Mouse (Mus musculus): ENCODE measurements around the gene Ubac2. TPM values are rescaled to one million over a fixed set of nuclear protein-coding genes. Genes with fewer than 3 reads are reported as not detected.

Gene Ubac2
- polyA plus RNA-seq, 1 experiment from 2014 or later: 38.5 TPM

GRCm38 (mm10) chr14:121961496-121962127, 83.2 kb downstream of the Ubac2 start:
- no peaks in the 10 kb centered on the region for H3K27me3 ChIP-seq (ENCODE audit: control insufficient read depth, insufficient read depth, low read length)
- no peak overlapping the region for H3K4me2 ChIP-seq (replicated peaks; ENCODE audit: low read depth)
- no peak overlapping the region for H3K4me3 ChIP-seq (ENCODE audit: low read depth, low read length)
- no peaks in the 10 kb centered on the region for H3K9me3 ChIP-seq (ENCODE audit: control insufficient read depth, low read length)
- peaks cover 6% of the 10 kb centered on the region; the same call in 1 of the 2 replicates for H3K4me1 ChIP-seq (replicated peaks; ENCODE audit: control insufficient read depth, insufficient read depth)
- no peak overlapping the region for H3K9ac ChIP-seq (ENCODE audit: low read length)
- no peak for TF ChIP-seq EP300 (optimal IDR thresholded peaks at IDR 0.05)
- TF ChIP-seq CTCF (IDR thresholded peaks at IDR 0.05; ENCODE audit: low read depth): no peak
- WGBS: 48% methylated on average over 12 of the region's 12 CpGs
- 0 out of 2 replicates have a peak, but pooled peaks have one; percentile 41 for ATAC-seq (ENCODE audit: low FRiP score, low TSS enrichment)
- H3K36me3 ChIP-seq (ENCODE audit: control insufficient read depth, insufficient read depth, low read length): no peaks in the 10 kb centered on the region
- H3K27ac ChIP-seq (replicated peaks): 0 out of 2 replicates have a peak overlapping the region, but pooled peaks have one; percentile 5
- DNase-seq (ENCODE audit: low spot score): no peak

- no peaks in the 10 kb centered on the region for H3K36me3 ChIP-seq (ENCODE audit: control insufficient read depth, insufficient read depth, low read length)
- no peak overlapping the region for H3K4me2 ChIP-seq (replicated peaks; ENCODE audit: low read depth)
- no peak for ATAC-seq (ENCODE audit: low FRiP score, low TSS enrichment)
- H3K4me1 ChIP-seq (replicated peaks; ENCODE audit: control insufficient read depth, insufficient read depth): peaks cover 6% of the 10 kb centered on the region; the same call in 1 of the 2 replicates
- no peak overlapping the region for H3K9ac ChIP-seq (ENCODE audit: low read length)
- no peaks in the 10 kb centered on the region for H3K27me3 ChIP-seq (ENCODE audit: control insufficient read depth, insufficient read depth, low read length)
- no peak for TF ChIP-seq CTCF (IDR thresholded peaks at IDR 0.05; ENCODE audit: low read depth)
- TF ChIP-seq EP300 (optimal IDR thresholded peaks at IDR 0.05): no peak
- no peak for DNase-seq (ENCODE audit: low spot score)
- 0 out of 2 replicates have a peak overlapping the region, but pooled peaks have one; percentile 13 for H3K27ac ChIP-seq (replicated peaks)
- H3K4me3 ChIP-seq (ENCODE audit: low read depth, low read length): no peak overlapping the region
- WGBS: 60% methylated on average over 14 of the region's 14 CpGs
- no peaks in the 10 kb centered on the region for H3K9me3 ChIP-seq (ENCODE audit: control insufficient read depth, low read length)
Measured at GRCm38 (mm10) chr14:121962128-121962890, 83.9 kb downstream of the Ubac2 start.

GRCm38 (mm10) chr14:121963251-121963941, 85.0 kb downstream of the Ubac2 start:
- TF ChIP-seq EP300 (optimal IDR thresholded peaks at IDR 0.05) (no peak), CTCF (IDR thresholded peaks at IDR 0.05; ENCODE audit: low read depth) (no peak)
- H3K36me3 ChIP-seq (ENCODE audit: control insufficient read depth, insufficient read depth, low read length): no peaks in the 10 kb centered on the region
- H3K27ac ChIP-seq (replicated peaks): peak overlapping the region; percentile 30; the same call in 1 of the 2 replicates
- peak overlapping the region; percentile 28 for H3K4me2 ChIP-seq (replicated peaks; ENCODE audit: low read depth)
- WGBS: 46% methylated on average over 9 of the region's 9 CpGs
- no peak overlapping the region for H3K4me3 ChIP-seq (ENCODE audit: low read depth, low read length)
- ATAC-seq (ENCODE audit: low FRiP score, low TSS enrichment) (peak; percentile 24; the same call in 1 of the 2 replicates), DNase-seq (ENCODE audit: low spot score) (no peak)
- H3K4me1 ChIP-seq (replicated peaks; ENCODE audit: control insufficient read depth, insufficient read depth): peaks cover 6% of the 10 kb centered on the region; the same call in 1 of the 2 replicates
- H3K9me3 ChIP-seq (ENCODE audit: control insufficient read depth, low read length): no peaks in the 10 kb centered on the region
- no peak overlapping the region for H3K9ac ChIP-seq (ENCODE audit: low read length)
- no peaks in the 10 kb centered on the region for H3K27me3 ChIP-seq (ENCODE audit: control insufficient read depth, insufficient read depth, low read length)

GRCm38 (mm10) chr14:121963942-121964335, 85.5 kb downstream of the Ubac2 start:
- Histone ChIP-seq H3K4me1 (replicated peaks; ENCODE audit: control insufficient read depth, insufficient read depth) (peaks cover 6% of the 10 kb centered on the region; the same call in 1 of the 2 replicates), H3K9ac (ENCODE audit: low read length) (no peak overlapping the region), H3K27ac (replicated peaks) (peak overlapping the region; percentile 30; the same call in 1 of the 2 replicates), H3K4me3 (ENCODE audit: low read depth, low read length) (no peak overlapping the region), H3K36me3 (ENCODE audit: control insufficient read depth, insufficient read depth, low read length) (no peaks in the 10 kb centered on the region), H3K9me3 (ENCODE audit: control insufficient read depth, low read length) (no peaks in the 10 kb centered on the region), H3K27me3 (ENCODE audit: control insufficient read depth, insufficient read depth, low read length) (no peaks in the 10 kb centered on the region), H3K4me2 (replicated peaks; ENCODE audit: low read depth) (peak overlapping the region; percentile 28)
- no peak for DNase-seq (ENCODE audit: low spot score)
- 19% methylated on average over 4 of the region's 4 CpGs for WGBS
- no peak for ATAC-seq (ENCODE audit: low FRiP score, low TSS enrichment)
- TF ChIP-seq CTCF (IDR thresholded peaks at IDR 0.05; ENCODE audit: low read depth) (no peak), EP300 (optimal IDR thresholded peaks at IDR 0.05) (no peak)

GRCm38 (mm10) chr14:121964990-121965389, 86.6 kb downstream of the Ubac2 start, which contains the start of gene Gpr183:
TSS of gene Gpr183 (minus strand) at chr14:121965195.
- TF ChIP-seq CTCF (IDR thresholded peaks at IDR 0.05; ENCODE audit: low read depth) (no peak), EP300 (optimal IDR thresholded peaks at IDR 0.05) (no peak)
- no peak for ATAC-seq (ENCODE audit: low FRiP score, low TSS enrichment)
- H3K36me3 ChIP-seq (ENCODE audit: control insufficient read depth, insufficient read depth, low read length): no peaks in the 10 kb centered on the region
- 32% methylated on average over 6 of the region's 6 CpGs for WGBS
- H3K4me3 ChIP-seq (ENCODE audit: low read depth, low read length): 0 out of 2 replicates have a peak within 1 kb of the TSS, but pooled peaks have one; percentile 6
- H3K27me3 ChIP-seq (ENCODE audit: control insufficient read depth, insufficient read depth, low read length): no peaks in the 10 kb centered on the region
- DNase-seq (ENCODE audit: low spot score): no peak
- H3K27ac ChIP-seq (replicated peaks): no peak within 1 kb of the TSS
- no peak within 1 kb of the TSS for H3K9ac ChIP-seq (ENCODE audit: low read length)
- peaks cover 6% of the 10 kb centered on the region; the same call in 1 of the 2 replicates for H3K4me1 ChIP-seq (replicated peaks; ENCODE audit: control insufficient read depth, insufficient read depth)
- no peaks in the 10 kb centered on the region for H3K9me3 ChIP-seq (ENCODE audit: control insufficient read depth, low read length)
- H3K4me2 ChIP-seq (replicated peaks; ENCODE audit: low read depth): peak within 1 kb of the TSS; percentile 28
